Mouse (Mus musculus): ENCODE data around the gene Krtap4-2. TPM values are rescaled to one million over a fixed set of nuclear protein-coding genes. Genes with fewer than 3 reads are reported as not detected.

Gene Krtap4-2
- not detected for polyA plus RNA-seq (2017; shearing (Covaris generic))

GRCm38 (mm10) chr11:99634653-99635134 lies at the start of gene Krtap4-2:
Krtap4-2 (minus strand) TSS chr11:99635084.

DNA sequence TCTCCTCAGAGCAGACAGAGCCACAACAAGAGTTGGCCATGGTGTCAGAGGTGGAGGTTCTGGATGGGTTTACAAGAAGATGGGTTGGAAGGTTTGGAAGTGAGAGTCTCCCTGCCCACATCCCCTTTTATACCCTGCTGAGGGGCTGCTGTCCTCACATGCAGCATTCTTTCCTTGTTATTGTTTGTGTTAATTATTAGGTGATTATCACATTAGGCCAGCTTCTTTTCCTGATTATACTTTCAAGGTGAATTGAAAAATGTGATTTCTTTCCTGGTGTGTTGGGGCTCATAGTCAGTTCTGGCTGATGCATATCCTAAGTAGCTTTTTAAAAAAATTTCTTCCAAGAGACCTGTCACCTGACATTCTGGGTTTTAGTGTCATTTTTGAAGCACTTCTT lies 31.0 kb upstream of the Krtap4-2 start, which contains the start of gene Krtap4-6:
Gene Krtap4-6 (minus strand): TSS at position 101 of the 400 bp plus-strand sequence.

GRCm38 (mm10) chr11:99658467-99659010 lies 23.7 kb upstream of the Krtap4-2 start, which contains the start of gene Gm11563:
Gm11563 (minus strand) TSS chr11:99658960.

DNA sequence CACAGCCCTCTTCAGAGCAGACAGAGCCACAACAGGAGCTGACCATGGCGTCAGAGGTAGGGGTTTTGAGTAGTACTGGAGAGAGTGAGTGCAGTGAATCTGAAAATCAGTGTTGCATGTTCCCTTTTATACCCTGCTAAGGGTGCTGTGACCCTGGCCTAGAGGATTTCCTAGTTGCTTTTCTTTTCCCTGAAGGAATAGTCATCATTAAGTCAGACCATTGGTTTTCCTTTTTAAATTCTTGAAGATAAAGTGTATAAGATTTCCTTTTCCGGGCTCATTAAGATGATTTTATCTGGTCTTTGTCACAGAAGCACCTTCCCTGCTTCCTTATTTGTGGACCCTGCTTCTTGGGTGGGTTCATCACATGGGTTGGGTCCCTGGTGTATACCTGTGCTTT lies 15.3 kb upstream of the Krtap4-2 start, which contains the start of gene Gm11555:
Gene Gm11555 (minus strand): TSS at position 101 of the 400 bp plus-strand sequence.

DNA sequence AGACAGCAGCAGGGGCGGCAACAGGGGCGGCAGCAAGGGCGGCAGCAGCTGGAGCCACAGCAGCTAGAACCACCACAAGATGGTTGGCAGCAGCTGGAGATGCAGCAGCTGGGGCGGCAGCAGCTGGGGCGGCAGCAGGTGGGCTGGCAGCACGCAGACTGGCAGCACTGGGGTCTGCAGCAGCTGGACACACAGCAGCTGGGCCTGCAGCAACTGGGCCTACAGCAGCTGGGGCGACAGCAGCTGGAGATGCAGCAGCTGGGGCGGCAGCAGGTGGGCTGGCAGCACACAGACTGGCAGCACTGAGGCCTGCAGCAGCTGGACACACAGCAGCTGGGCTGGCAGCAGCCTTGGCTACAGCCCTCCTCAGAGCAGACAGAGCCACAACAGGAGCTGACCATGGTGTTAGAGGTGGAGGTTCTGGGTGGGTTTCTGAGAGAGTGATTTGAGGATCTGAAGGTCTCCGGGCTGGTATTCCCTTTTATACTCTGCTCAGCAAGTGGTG lies 8.8 kb upstream of the Krtap4-2 start, which contains the start of gene Krtap4-7:
Gene Krtap4-7 (minus strand): TSS at position 455 of the 505 bp plus-strand sequence.

DNA sequence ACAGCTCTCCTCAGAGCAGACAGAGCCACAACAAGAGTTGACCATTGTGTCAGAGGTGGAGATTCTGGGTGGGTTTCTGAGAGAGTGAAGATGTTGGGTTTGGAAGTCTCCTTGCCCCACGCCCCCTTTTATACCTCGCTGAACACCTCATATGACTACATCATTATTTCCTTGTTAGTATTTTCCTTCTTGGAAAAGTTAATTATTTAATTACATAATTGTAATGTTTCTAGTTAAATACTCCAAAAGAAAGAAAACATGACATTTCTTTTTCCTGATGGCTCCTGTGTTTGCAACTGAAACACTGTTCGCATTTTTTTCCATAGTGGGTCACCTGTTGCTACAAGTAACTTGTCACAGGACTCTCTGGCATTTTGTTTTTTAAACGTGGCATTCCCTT lies 6.7 kb downstream of the Krtap4-2 start, which contains the start of gene Krtap4-1:
Gene Krtap4-1 (minus strand): TSS at position 101 of the 400 bp plus-strand sequence.

DNA sequence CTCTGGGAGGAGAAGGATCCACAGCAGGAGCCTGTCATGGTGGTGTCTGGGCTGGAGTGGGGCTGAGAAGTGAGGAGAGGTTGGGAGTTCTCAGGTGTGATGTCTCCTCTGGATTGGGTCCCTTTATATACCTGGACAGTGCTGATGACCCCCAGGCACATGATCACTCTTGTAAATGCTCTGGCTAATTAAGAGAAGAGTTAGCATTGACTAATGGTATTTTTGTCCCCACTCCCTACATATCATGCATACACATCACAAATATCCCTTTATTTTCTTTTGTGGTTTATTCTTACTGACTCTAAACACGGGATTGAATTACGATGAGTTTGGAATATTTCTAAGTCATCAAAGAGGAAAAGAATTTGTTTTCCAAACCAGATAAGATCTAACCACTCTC lies 14.5 kb downstream of the Krtap4-2 start, which contains the start of gene Gm11562:
Gene Gm11562 (minus strand): TSS at position 101 of the 400 bp plus-strand sequence.

DNA sequence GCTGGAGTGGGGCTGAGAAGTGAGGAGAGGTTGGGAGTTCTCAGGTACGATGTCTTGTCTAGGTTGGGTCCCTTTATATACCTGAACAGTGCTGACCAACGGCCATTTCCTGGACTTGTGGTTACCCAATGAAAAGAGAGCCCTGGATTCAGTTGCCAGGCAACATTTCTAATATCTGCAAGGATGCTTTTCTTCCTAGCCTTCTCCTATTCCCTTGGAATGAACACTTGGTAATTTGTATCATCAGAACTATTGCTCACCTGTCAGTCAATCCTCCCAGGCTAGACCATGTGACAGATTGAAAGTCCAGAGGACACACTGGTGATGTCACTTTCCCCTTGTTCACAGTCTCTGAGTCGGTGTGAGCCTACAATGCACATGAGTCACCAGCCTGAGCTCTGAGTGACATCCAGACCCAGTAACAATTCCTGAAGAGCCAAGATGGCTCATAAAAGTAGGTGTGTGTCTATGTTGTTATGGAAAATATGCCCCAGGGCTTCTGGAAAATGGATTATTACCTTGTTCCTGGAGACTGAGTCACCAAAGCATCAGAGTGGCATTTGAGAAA lies 20.0 kb downstream of the Krtap4-2 start, which contains the start of gene Krtap2-4:
Gene Krtap2-4 (minus strand): TSS at position 51 of the 568 bp plus-strand sequence.

DNA sequence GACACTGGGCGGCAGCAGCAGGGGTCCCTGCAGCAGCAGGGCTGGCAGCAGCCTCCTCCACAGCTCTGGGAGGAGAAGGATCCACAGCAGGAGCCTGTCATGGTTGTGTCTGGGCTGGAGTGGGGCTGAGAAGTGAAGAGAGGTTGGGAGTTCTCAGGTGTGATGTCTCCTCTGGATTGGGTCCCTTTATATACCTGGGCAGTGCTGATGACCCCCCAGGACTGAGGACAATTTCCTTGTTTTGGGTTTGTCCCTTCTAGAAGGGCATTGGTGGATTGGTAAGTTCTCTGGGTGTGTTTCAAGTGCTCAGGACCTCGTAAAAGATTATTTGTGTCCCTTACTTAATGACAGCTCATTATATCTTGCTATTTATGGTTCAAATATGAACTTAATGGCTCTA lies 24.8 kb downstream of the Krtap4-2 start, which contains the start of gene Gm11937:
Gene Gm11937 (minus strand): TSS at position 101 of the 400 bp plus-strand sequence.

DNA sequence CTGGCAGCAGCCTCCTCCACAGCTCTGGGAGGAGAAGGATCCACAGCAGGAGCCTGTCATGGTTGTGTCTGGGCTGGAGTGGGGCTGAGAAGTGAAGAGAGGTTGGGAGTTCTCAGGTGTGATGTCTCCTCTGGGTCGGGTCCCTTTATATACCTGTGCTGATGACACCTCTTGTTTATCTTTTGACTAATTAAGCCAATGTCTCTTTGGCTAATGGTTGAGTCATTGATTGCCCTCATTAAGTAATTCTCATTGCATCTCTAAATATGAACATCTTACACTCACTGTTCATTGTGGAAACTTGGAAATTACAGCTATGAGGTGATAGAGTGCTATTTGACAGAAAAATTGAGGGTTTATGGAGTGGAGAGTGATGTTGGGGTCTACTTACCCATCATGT lies 31.7 kb downstream of the Krtap4-2 start, which contains the start of gene Gm11938:
Gene Gm11938 (minus strand): TSS at position 101 of the 400 bp plus-strand sequence.

DNA sequence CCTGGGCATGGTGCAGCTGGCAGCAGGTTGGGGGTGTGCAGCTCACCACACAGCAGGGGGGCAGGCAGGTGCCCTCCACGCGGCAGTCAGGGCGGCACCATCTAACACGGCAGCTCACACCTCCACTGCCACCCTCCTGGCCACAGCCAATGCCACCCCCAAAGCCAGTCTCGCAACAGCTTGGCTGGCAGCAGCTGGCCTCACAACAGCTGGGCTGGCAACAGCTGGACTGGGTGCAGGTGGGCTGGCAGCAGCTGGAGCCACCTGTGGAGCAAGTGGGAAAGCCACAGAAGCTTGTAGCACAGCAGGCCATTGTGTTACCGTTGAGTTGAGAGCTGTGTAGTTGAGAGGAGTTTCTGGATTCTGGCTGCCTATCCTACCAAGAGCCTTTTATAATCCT lies 37.1 kb downstream of the Krtap4-2 start, which contains the start of gene Krtap9-3:
Gene Krtap9-3 (minus strand): TSS at position 364 of the 400 bp plus-strand sequence.

GRCm38 (mm10) chr11:99590981-99591380 lies 43.9 kb downstream of the Krtap4-2 start, which contains the start of gene Krtap1-3:
Krtap1-3 (minus strand) TSS chr11:99591339.

Other genes with a start within 250 kb of the Krtap4-2 start
- gene Krt10, start 245.7 kb downstream of the Krtap4-2 start, polyA plus RNA-seq (2017; shearing (Covaris generic)) = 18.4 TPM
- not detected for gene Krt12, start 212.8 kb downstream of the Krtap4-2 start, polyA plus RNA-seq (2017; shearing (Covaris generic))
- gene Krt20, start 196.9 kb downstream of the Krtap4-2 start, polyA plus RNA-seq (2017; shearing (Covaris generic)) = not detected
- not detected for gene Krt23, start 141.9 kb downstream of the Krtap4-2 start, polyA plus RNA-seq (2017; shearing (Covaris generic))
- gene Krt39, start 113.7 kb downstream of the Krtap4-2 start, polyA plus RNA-seq (2017; shearing (Covaris generic)) = not detected
- not detected for gene Krt40, start 91.9 kb downstream of the Krtap4-2 start, polyA plus RNA-seq (2017; shearing (Covaris generic))
- gene Krtap3-3, start 84.2 kb downstream of the Krtap4-2 start, polyA plus RNA-seq (2017; shearing (Covaris generic)) = not detected
- not detected for gene Krtap3-2, start 78.2 kb downstream of the Krtap4-2 start, polyA plus RNA-seq (2017; shearing (Covaris generic))
- gene Gm11939, start 75.6 kb downstream of the Krtap4-2 start, polyA plus RNA-seq (2017; shearing (Covaris generic)) = not detected
- gene Krtap3-1, start 68.5 kb downstream of the Krtap4-2 start, polyA plus RNA-seq (2017; shearing (Covaris generic)) = not detected
- gene Krtap1-5, start 54.1 kb downstream of the Krtap4-2 start, polyA plus RNA-seq (2017; shearing (Covaris generic)) = not detected
- not detected for gene Krtap1-4, start 51.4 kb downstream of the Krtap4-2 start, polyA plus RNA-seq (2017; shearing (Covaris generic))
- gene Krtap1-3, start 43.7 kb downstream of the Krtap4-2 start, polyA plus RNA-seq (2017; shearing (Covaris generic)) = not detected
- not detected for gene Krtap9-3, start 37.0 kb downstream of the Krtap4-2 start, polyA plus RNA-seq (2017; shearing (Covaris generic))
- not detected for gene Gm11938, start 31.8 kb downstream of the Krtap4-2 start, polyA plus RNA-seq (2017; shearing (Covaris generic))
- gene Gm11937, start 24.9 kb downstream of the Krtap4-2 start, polyA plus RNA-seq (2017; shearing (Covaris generic)) = not detected
- gene Krtap2-4, start 20.2 kb downstream of the Krtap4-2 start, polyA plus RNA-seq (2017; shearing (Covaris generic)) = not detected
- gene Gm11562, start 14.6 kb downstream of the Krtap4-2 start, polyA plus RNA-seq (2017; shearing (Covaris generic)) = not detected
- gene Krtap4-1, start 6.8 kb downstream of the Krtap4-2 start, polyA plus RNA-seq (2017; shearing (Covaris generic)) = not detected
- gene Krtap4-7, start 9.0 kb upstream of the Krtap4-2 start, polyA plus RNA-seq (2017; shearing (Covaris generic)) = not detected
- not detected for gene Gm11555, start 15.2 kb upstream of the Krtap4-2 start, polyA plus RNA-seq (2017; shearing (Covaris generic))
- gene Gm11563, start 23.9 kb upstream of the Krtap4-2 start, polyA plus RNA-seq (2017; shearing (Covaris generic)) = not detected
- not detected for gene Krtap4-6, start 30.9 kb upstream of the Krtap4-2 start, polyA plus RNA-seq (2017; shearing (Covaris generic))
- not detected for gene Gm14190, start 55.7 kb upstream of the Krtap4-2 start, polyA plus RNA-seq (2017; shearing (Covaris generic))
- not detected for gene Gm14180, start 99.2 kb upstream of the Krtap4-2 start, polyA plus RNA-seq (2017; shearing (Covaris generic))
- not detected for gene Gm11595, start 137.8 kb upstream of the Krtap4-2 start, polyA plus RNA-seq (2017; shearing (Covaris generic))
- gene Krtap4-8, start 145.6 kb upstream of the Krtap4-2 start, polyA plus RNA-seq (2017; shearing (Covaris generic)) = not detected
- gene Krtap4-9, start 150.1 kb upstream of the Krtap4-2 start, polyA plus RNA-seq (2017; shearing (Covaris generic)) = not detected
- not detected for gene Gm11596, start 158.4 kb upstream of the Krtap4-2 start, polyA plus RNA-seq (2017; shearing (Covaris generic))
- gene Gm11569, start 163.8 kb upstream of the Krtap4-2 start, polyA plus RNA-seq (2017; shearing (Covaris generic)) = not detected
- gene Gm11554, start 169.4 kb upstream of the Krtap4-2 start, polyA plus RNA-seq (2017; shearing (Covaris generic)) = not detected
- gene Krtap4-13, start 174.8 kb upstream of the Krtap4-2 start, polyA plus RNA-seq (2017; shearing (Covaris generic)) = not detected
- not detected for gene Gm11564, start 180.6 kb upstream of the Krtap4-2 start, polyA plus RNA-seq (2017; shearing (Covaris generic))
- not detected for gene 2300003K06Rik, start 203.0 kb upstream of the Krtap4-2 start, polyA plus RNA-seq (2017; shearing (Covaris generic))
- not detected for gene Krtap4-16, start 216.5 kb upstream of the Krtap4-2 start, polyA plus RNA-seq (2017; shearing (Covaris generic))
- gene Gm11568, start 222.8 kb upstream of the Krtap4-2 start, polyA plus RNA-seq (2017; shearing (Covaris generic)) = not detected
- not detected for gene Gm11559, start 229.4 kb upstream of the Krtap4-2 start, polyA plus RNA-seq (2017; shearing (Covaris generic))
- not detected for gene Krtap9-1, start 238.3 kb upstream of the Krtap4-2 start, polyA plus RNA-seq (2017; shearing (Covaris generic))
- not detected for gene Gm11567, start 244.1 kb upstream of the Krtap4-2 start, polyA plus RNA-seq (2017; shearing (Covaris generic))

Data from CD4-positive, CD25-positive, alpha-beta regulatory T cell, adult 9 weeks (primary cell).